Mouse (Mus musculus): ENCODE measurements around the gene Tbl1xr1. TPM values are rescaled to one million over a fixed set of nuclear protein-coding genes. Genes with fewer than 3 reads are reported as not detected.

The Tbl1xr1 gene
- polyA plus RNA-seq, 1 experiment from 2014 or later: 9.6 TPM

- Histone ChIP-seq H3K36me3 (ENCODE audit: control insufficient read depth, insufficient read depth, low read length) (no peaks in the 10 kb centered on the region), H3K9ac (ENCODE audit: low read length) (no peak overlapping the region), H3K27me3 (ENCODE audit: control insufficient read depth, insufficient read depth, low read length) (no peaks in the 10 kb centered on the region), H3K27ac (replicated peaks) (no peak overlapping the region), H3K9me3 (ENCODE audit: control insufficient read depth, low read length) (no peaks in the 10 kb centered on the region), H3K4me2 (replicated peaks; ENCODE audit: low read depth) (no peak overlapping the region), H3K4me3 (ENCODE audit: low read depth, low read length) (no peak overlapping the region), H3K4me1 (replicated peaks; ENCODE audit: control insufficient read depth, insufficient read depth) (no peaks in the 10 kb centered on the region)
- 86% methylated on average over 4 of the region's 4 CpGs for WGBS
- ATAC-seq (ENCODE audit: low FRiP score, low TSS enrichment) (no peak), DNase-seq (ENCODE audit: low spot score) (no peak)
- TF ChIP-seq EP300 (optimal IDR thresholded peaks at IDR 0.05): no peak
- TF ChIP-seq CTCF (IDR thresholded peaks at IDR 0.05; ENCODE audit: low read depth): no peak
Measured at GRCm38 (mm10) chr3:22168432-22168831, 92.0 kb downstream of the Tbl1xr1 start.

DNA sequence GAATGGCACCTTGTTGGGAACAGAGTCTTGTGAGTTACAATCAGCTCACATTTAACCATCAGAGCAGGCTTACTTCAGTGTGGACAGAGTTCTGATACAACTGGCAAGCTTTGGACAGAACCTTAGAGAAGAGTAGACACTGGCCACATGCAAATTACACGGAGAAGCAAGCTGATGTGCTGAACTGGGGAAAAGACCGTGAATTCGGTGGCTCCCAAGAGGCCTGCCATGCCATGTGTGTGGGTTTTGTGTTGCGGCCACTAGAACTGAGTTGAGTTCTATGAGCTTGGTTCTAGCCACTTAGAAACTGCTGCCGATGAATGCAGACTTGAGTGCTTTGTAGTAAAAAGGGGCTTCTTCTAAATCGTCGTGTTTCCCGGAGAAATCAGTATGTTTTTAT, 95.1 kb downstream of the Tbl1xr1 start:
- Histone ChIP-seq H3K9ac (ENCODE audit: low read length) (no peak overlapping the region), H3K27me3 (ENCODE audit: control insufficient read depth, insufficient read depth, low read length) (no peaks in the 10 kb centered on the region), H3K36me3 (ENCODE audit: control insufficient read depth, insufficient read depth, low read length) (no peaks in the 10 kb centered on the region), H3K4me1 (replicated peaks; ENCODE audit: control insufficient read depth, insufficient read depth) (no peaks in the 10 kb centered on the region), H3K9me3 (ENCODE audit: control insufficient read depth, low read length) (no peaks in the 10 kb centered on the region), H3K27ac (replicated peaks) (no peak overlapping the region), H3K4me3 (ENCODE audit: low read depth, low read length) (no peak overlapping the region), H3K4me2 (replicated peaks; ENCODE audit: low read depth) (no peak overlapping the region)
- ATAC-seq (ENCODE audit: low FRiP score, low TSS enrichment) (no peak), DNase-seq (ENCODE audit: low spot score) (no peak)
- WGBS: 93% methylated on average over 8 of the region's 8 CpGs
- TF ChIP-seq EP300 (optimal IDR thresholded peaks at IDR 0.05) (no peak), CTCF (IDR thresholded peaks at IDR 0.05; ENCODE audit: low read depth) (no peak)

GRCm38 (mm10) chr3:22172410-22172809, 96.0 kb downstream of the Tbl1xr1 start:
- Histone ChIP-seq H3K4me3 (ENCODE audit: low read depth, low read length) (no peak overlapping the region), H3K36me3 (ENCODE audit: control insufficient read depth, insufficient read depth, low read length) (no peaks in the 10 kb centered on the region), H3K4me1 (replicated peaks; ENCODE audit: control insufficient read depth, insufficient read depth) (no peaks in the 10 kb centered on the region), H3K9me3 (ENCODE audit: control insufficient read depth, low read length) (no peaks in the 10 kb centered on the region), H3K27me3 (ENCODE audit: control insufficient read depth, insufficient read depth, low read length) (no peaks in the 10 kb centered on the region), H3K9ac (ENCODE audit: low read length) (no peak overlapping the region), H3K4me2 (replicated peaks; ENCODE audit: low read depth) (no peak overlapping the region), H3K27ac (replicated peaks) (no peak overlapping the region)
- TF ChIP-seq EP300 (optimal IDR thresholded peaks at IDR 0.05): no peak
- TF ChIP-seq CTCF (IDR thresholded peaks at IDR 0.05; ENCODE audit: low read depth): no peak
- WGBS: 65% methylated on average over 2 of the region's 2 CpGs
- ATAC-seq (ENCODE audit: low FRiP score, low TSS enrichment) (no peak), DNase-seq (ENCODE audit: low spot score) (no peak)

- DNase-seq (ENCODE audit: low spot score): no peak
- H3K4me2 ChIP-seq (replicated peaks; ENCODE audit: low read depth): no peak overlapping the region
- H3K9ac ChIP-seq (ENCODE audit: low read length): no peak overlapping the region
- no peaks in the 10 kb centered on the region for H3K4me1 ChIP-seq (replicated peaks; ENCODE audit: control insufficient read depth, insufficient read depth)
- H3K27ac ChIP-seq (replicated peaks): no peak overlapping the region
- no peaks in the 10 kb centered on the region for H3K27me3 ChIP-seq (ENCODE audit: control insufficient read depth, insufficient read depth, low read length)
- 86% methylated on average over 5 of the region's 5 CpGs for WGBS
- TF ChIP-seq CTCF (IDR thresholded peaks at IDR 0.05; ENCODE audit: low read depth) (no peak), EP300 (optimal IDR thresholded peaks at IDR 0.05) (no peak)
- no peaks in the 10 kb centered on the region for H3K36me3 ChIP-seq (ENCODE audit: control insufficient read depth, insufficient read depth, low read length)
- no peak overlapping the region for H3K4me3 ChIP-seq (ENCODE audit: low read depth, low read length)
- no peak for ATAC-seq (ENCODE audit: low FRiP score, low TSS enrichment)
- no peaks in the 10 kb centered on the region for H3K9me3 ChIP-seq (ENCODE audit: control insufficient read depth, low read length)
Measured at GRCm38 (mm10) chr3:22173171-22173570, 96.7 kb downstream of the Tbl1xr1 start.

- H3K9me3 ChIP-seq (ENCODE audit: control insufficient read depth, low read length): no peaks in the 10 kb centered on the region
- H3K9ac ChIP-seq (ENCODE audit: low read length): no peak overlapping the region
- no peak overlapping the region for H3K4me3 ChIP-seq (ENCODE audit: low read depth, low read length)
- no peak overlapping the region for H3K27ac ChIP-seq (replicated peaks)
- DNase-seq (ENCODE audit: low spot score) (no peak), ATAC-seq (ENCODE audit: low FRiP score, low TSS enrichment) (no peak)
- no peak for TF ChIP-seq EP300 (optimal IDR thresholded peaks at IDR 0.05)
- TF ChIP-seq CTCF (IDR thresholded peaks at IDR 0.05; ENCODE audit: low read depth): no peak
- H3K4me1 ChIP-seq (replicated peaks; ENCODE audit: control insufficient read depth, insufficient read depth): no peaks in the 10 kb centered on the region
- H3K36me3 ChIP-seq (ENCODE audit: control insufficient read depth, insufficient read depth, low read length): no peaks in the 10 kb centered on the region
- no peak overlapping the region for H3K4me2 ChIP-seq (replicated peaks; ENCODE audit: low read depth)
- no peaks in the 10 kb centered on the region for H3K27me3 ChIP-seq (ENCODE audit: control insufficient read depth, insufficient read depth, low read length)
- 54% methylated on average over 4 of the region's 4 CpGs for WGBS
Measured at GRCm38 (mm10) chr3:22174232-22174631, 97.8 kb downstream of the Tbl1xr1 start.

DNA sequence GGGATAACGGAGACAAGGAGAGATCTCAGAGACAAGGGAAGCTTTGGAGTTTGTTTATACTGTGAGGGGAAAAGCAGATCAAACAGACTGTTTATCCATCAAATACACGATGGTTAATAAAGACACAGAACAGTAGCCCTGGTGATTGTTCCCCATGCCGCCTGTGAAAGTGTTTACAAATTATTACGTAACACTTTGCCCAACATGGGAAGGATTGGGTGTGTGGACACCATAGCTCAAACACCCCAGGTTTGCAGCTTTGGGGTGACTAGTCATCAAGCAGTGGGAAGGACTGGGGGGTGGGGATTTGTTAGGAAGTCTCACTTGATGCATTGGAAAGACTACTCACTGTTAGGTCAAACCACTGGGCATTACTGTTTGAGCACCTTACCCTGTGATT, 103.6 kb downstream of the Tbl1xr1 start:
- ATAC-seq (ENCODE audit: low FRiP score, low TSS enrichment) (no peak), DNase-seq (ENCODE audit: low spot score) (no peak)
- Histone ChIP-seq H3K4me1 (replicated peaks; ENCODE audit: control insufficient read depth, insufficient read depth) (no peaks in the 10 kb centered on the region), H3K4me3 (ENCODE audit: low read depth, low read length) (no peak overlapping the region), H3K9ac (ENCODE audit: low read length) (no peak overlapping the region), H3K27ac (replicated peaks) (no peak overlapping the region), H3K36me3 (ENCODE audit: control insufficient read depth, insufficient read depth, low read length) (no peaks in the 10 kb centered on the region), H3K27me3 (ENCODE audit: control insufficient read depth, insufficient read depth, low read length) (no peaks in the 10 kb centered on the region), H3K9me3 (ENCODE audit: control insufficient read depth, low read length) (no peaks in the 10 kb centered on the region), H3K4me2 (replicated peaks; ENCODE audit: low read depth) (no peak overlapping the region)
- no peak for TF ChIP-seq CTCF (IDR thresholded peaks at IDR 0.05; ENCODE audit: low read depth)
- TF ChIP-seq EP300 (optimal IDR thresholded peaks at IDR 0.05): no peak
- WGBS: 41% methylated on average over 4 of the region's 4 CpGs

All from stomach, postnatal 0 days (tissue).